Comparison of ENCODE assay signal across 9 mouse cellular contexts in genomic region chr9:83433661-83434060, GRCm38 (mm10). TPM values are rescaled to one million over a fixed set of nuclear protein-coding genes. Genes with fewer than 3 reads are reported as not detected.
DNase-seq lines count a peak whose midpoint lies in the region; ATAC-seq lines count a peak whose summit lies in the region.
"Had no signal": no experiment of that assay in that cellular context is flagged by ENCODE, and none has a peak within 500 bp of the region (broad histone marks: within the 10 kb centered on the region; RNA-seq: fewer than 3 reads in every experiment).

No protein-coding gene starts in this region.

- no peaks in the 10 kb centered on the region for H3K27me3 ChIP-seq in forebrain, embryonic 11.5 days (ENCODE audit: control insufficient read depth, insufficient read depth, low read length)
- H3K27me3 ChIP-seq in forebrain, embryonic 15.5 days = no peaks in the 10 kb centered on the region
- H3K27me3 ChIP-seq in midbrain, embryonic 11.5 days (ENCODE audit: control insufficient read depth, insufficient read depth, low read length) = no peaks in the 10 kb centered on the region
- no peaks in the 10 kb centered on the region for H3K27me3 ChIP-seq in midbrain, embryonic 14.5 days (ENCODE audit: control insufficient read depth, insufficient read depth, low read length)
- H3K27me3 ChIP-seq: liver, embryonic 15.5 days had no signal

- H3K36me3 ChIP-seq in forebrain, embryonic 11.5 days (ENCODE audit: control insufficient read depth, insufficient read depth, low read length) = no peaks in the 10 kb centered on the region
- no peaks in the 10 kb centered on the region for H3K36me3 ChIP-seq in forebrain, embryonic 15.5 days
- H3K36me3 ChIP-seq in midbrain, embryonic 11.5 days (ENCODE audit: control insufficient read depth, insufficient read depth, low read length) = no peaks in the 10 kb centered on the region
- H3K36me3 ChIP-seq in midbrain, embryonic 14.5 days (ENCODE audit: control insufficient read depth, insufficient read depth, low read length) = no peaks in the 10 kb centered on the region
- H3K36me3 ChIP-seq: liver, embryonic 15.5 days had no signal

- no peaks in the 10 kb centered on the region for H3K9me3 ChIP-seq in forebrain, embryonic 11.5 days (ENCODE audit: control insufficient read depth, low read length)
- no peaks in the 10 kb centered on the region for H3K9me3 ChIP-seq in forebrain, embryonic 15.5 days
- no peaks in the 10 kb centered on the region for H3K9me3 ChIP-seq in midbrain, embryonic 11.5 days (ENCODE audit: control insufficient read depth, low read length)
- no peaks in the 10 kb centered on the region for H3K9me3 ChIP-seq in midbrain, embryonic 14.5 days (ENCODE audit: control insufficient read depth, low read length)
- H3K9me3 ChIP-seq: liver, embryonic 15.5 days had no signal

- no peak overlapping the region for H3K4me3 ChIP-seq in forebrain, embryonic 11.5 days (ENCODE audit: low read depth, low read length)
- H3K4me3 ChIP-seq in forebrain, embryonic 15.5 days = no peak overlapping the region
- no peak overlapping the region for H3K4me3 ChIP-seq in midbrain, embryonic 11.5 days (ENCODE audit: low read depth, low read length)
- H3K4me3 ChIP-seq in midbrain, embryonic 14.5 days (replicated peaks; ENCODE audit: low read depth, low read length) = no peak overlapping the region
- H3K4me3 ChIP-seq: liver, embryonic 15.5 days had no signal

- 61% methylated on average over 7 of the region's 7 CpGs for WGBS in forebrain, embryonic 11.5 days
- 58% methylated on average over 7 of the region's 7 CpGs for WGBS in forebrain, embryonic 15.5 days
- WGBS in midbrain, embryonic 11.5 days = 60% methylated on average over 7 of the region's 7 CpGs
- 59% methylated on average over 7 of the region's 7 CpGs for WGBS in midbrain, embryonic 14.5 days

- no peak overlapping the region for H3K27ac ChIP-seq in forebrain, embryonic 11.5 days (ENCODE audit: low read depth, low read length)
- H3K27ac ChIP-seq in forebrain, embryonic 15.5 days (replicated peaks) = no peak overlapping the region
- no peak overlapping the region for H3K27ac ChIP-seq in midbrain, embryonic 11.5 days (ENCODE audit: low read depth, low read length)
- no peak overlapping the region for H3K27ac ChIP-seq in midbrain, embryonic 14.5 days (replicated peaks; ENCODE audit: low read depth, low read length)
- H3K27ac ChIP-seq: liver, embryonic 15.5 days had no signal

- no peak overlapping the region for H3K4me2 ChIP-seq in forebrain, embryonic 11.5 days (ENCODE audit: low read depth, low read length, severe bottlenecking)
- no peak overlapping the region for H3K4me2 ChIP-seq in forebrain, embryonic 15.5 days (replicated peaks)
- no peak overlapping the region for H3K4me2 ChIP-seq in midbrain, embryonic 11.5 days
- no peak overlapping the region for H3K4me2 ChIP-seq in midbrain, embryonic 14.5 days (ENCODE audit: low read length)
- H3K4me2 ChIP-seq: liver, embryonic 15.5 days had no signal

- peak; percentile 57; the same call in 1 of the 2 replicates for ATAC-seq in forebrain, embryonic 11.5 days (replicated peaks; ENCODE audit: low FRiP score)
- ATAC-seq in forebrain, embryonic 15.5 days (replicated peaks) = no peak
- ATAC-seq in midbrain, embryonic 11.5 days (ENCODE audit: low FRiP score) = no peak
- no peak for ATAC-seq in midbrain, embryonic 14.5 days (ENCODE audit: low FRiP score, low TSS enrichment)
- ATAC-seq in neutrophil, adult 5-6 weeks (ENCODE audit: extremely low read depth, insufficient number of reproducible peaks, low FRiP score, poor library complexity, severe bottlenecking) = peak; percentile 57; the same call in 1 of the 2 replicates

- H3K4me1 ChIP-seq in forebrain, embryonic 11.5 days (replicated peaks; ENCODE audit: control insufficient read depth, insufficient read depth, low read length) = no peaks in the 10 kb centered on the region
- peaks cover 6% of the 10 kb centered on the region for H3K4me1 ChIP-seq in forebrain, embryonic 15.5 days
- H3K4me1 ChIP-seq in midbrain, embryonic 11.5 days (ENCODE audit: control insufficient read depth, insufficient read depth, low read length) = no peaks in the 10 kb centered on the region
- no peaks in the 10 kb centered on the region; the same call in 1 of the 2 replicates for H3K4me1 ChIP-seq in midbrain, embryonic 14.5 days (ENCODE audit: control insufficient read depth, insufficient read depth, low read length)
- H3K4me1 ChIP-seq: liver, embryonic 15.5 days had no signal

- no peak overlapping the region for H3K9ac ChIP-seq in forebrain, embryonic 11.5 days (ENCODE audit: low read length)
- H3K9ac ChIP-seq in forebrain, embryonic 15.5 days (replicated peaks) = no peak overlapping the region
- no peak overlapping the region for H3K9ac ChIP-seq in midbrain, embryonic 11.5 days (ENCODE audit: low read length)
- H3K9ac ChIP-seq in midbrain, embryonic 14.5 days (replicated peaks; ENCODE audit: low read length) = no peak overlapping the region
- H3K9ac ChIP-seq: liver, embryonic 15.5 days had no signal

- DNase-seq in forebrain, embryonic 11.5 days (ENCODE audit: low spot score) = peak; percentile 58
- peak; percentile 84 for DNase-seq in midbrain, embryonic 11.5 days (ENCODE audit: low spot score, missing footprints)
- DNase-seq in midbrain, embryonic 14.5 days = no peak
- DNase-seq in embryo, embryonic 10.5 days (ENCODE audit: low spot score) = peak; percentile 24
- no peak for DNase-seq in urinary bladder, postnatal 10 days (ENCODE audit: low spot score)
- DNase-seq in layer of hippocampus, postnatal 14 days (ENCODE audit: low spot score in 2 of 2) = no peak

RNA-seq across cellular contexts. Expression of gene Lca5, which starts 7.3 kb away (rescaled TPM):
- 29.4 TPM in 2 replicates for polyA plus RNA-seq in forebrain, embryonic 11.5 days (2014; fragmentation: Nextera tagmentation; extraction: Ambion mirVana)
- 22.2 and 22.7 TPM in 2 replicates for polyA plus RNA-seq in forebrain, embryonic 15.5 days (2015; fragmentation: Nextera tagmentation; extraction: Ambion mirVana)
- 23.6 and 25.1 TPM in 2 replicates for polyA plus RNA-seq in midbrain, embryonic 11.5 days (2014; fragmentation: Nextera tagmentation; extraction: Ambion mirVana)
- polyA plus RNA-seq in midbrain, embryonic 14.5 days (2014; fragmentation: Nextera tagmentation; extraction: Ambion mirVana) = 19.6 and 23.5 TPM in 2 replicates
- 6.2 and 10.4 TPM in 2 replicates for total RNA-seq in neutrophil, adult 5-6 weeks (2017)
- 10 to 100 TPM in 1 of 2 experiments, 1 to 10 TPM in 1; 9.7 to 14.5 TPM for total RNA-seq in layer of hippocampus, postnatal 14 days (2021)

Comparison
In these comparisons a context has a peak if more than half of its experiments do, and no peak if none do; other contexts are left out.
1. ATAC-seq: peak in forebrain, embryonic 11.5 days (single experiment) and neutrophil, adult 5-6 weeks (single experiment); none in forebrain, embryonic 15.5 days (single experiment), midbrain, embryonic 11.5 days (single experiment) and midbrain, embryonic 14.5 days (single experiment).
2. DNase-seq: peak in forebrain, embryonic 11.5 days (single experiment), midbrain, embryonic 11.5 days (single experiment) and embryo, embryonic 10.5 days (single experiment); none in midbrain, embryonic 14.5 days (single experiment), urinary bladder, postnatal 10 days (single experiment) and layer of hippocampus, postnatal 14 days (0 of 2).